Mouse (Mus musculus): ENCODE measurements at regions not wholly inside any gene's neighbourhood (a gene's known extent, or its start where the extent isn't known, plus 50 kb on each side); places are given as distances from the start of the nearest gene placed in this dataset.
A peak's percentile ranks its signal among the peaks of the same experiment; 100 is the strongest.

DNA sequence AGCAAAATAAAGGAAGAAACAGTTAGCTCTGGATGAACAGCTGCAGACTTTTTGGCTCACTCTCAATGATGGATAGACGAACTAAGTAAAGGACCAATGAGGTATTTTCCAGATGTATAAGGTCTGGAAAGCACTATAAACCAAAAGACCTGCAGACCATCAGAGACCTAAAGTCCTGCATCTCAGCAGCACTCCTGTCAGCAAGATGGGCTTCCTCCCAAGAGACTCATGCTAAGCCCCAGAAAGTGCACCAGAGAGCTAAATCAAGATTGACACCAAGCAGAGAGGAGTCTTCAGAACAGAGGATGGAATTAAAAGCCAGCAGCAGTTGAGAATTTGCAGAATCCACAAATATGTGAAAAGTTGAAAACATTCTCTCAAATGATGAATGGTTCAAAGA, 425.2 kb upstream of the Kdm8 start:
- DNase-seq (ENCODE audit: low read depth), result no peak

DNA sequence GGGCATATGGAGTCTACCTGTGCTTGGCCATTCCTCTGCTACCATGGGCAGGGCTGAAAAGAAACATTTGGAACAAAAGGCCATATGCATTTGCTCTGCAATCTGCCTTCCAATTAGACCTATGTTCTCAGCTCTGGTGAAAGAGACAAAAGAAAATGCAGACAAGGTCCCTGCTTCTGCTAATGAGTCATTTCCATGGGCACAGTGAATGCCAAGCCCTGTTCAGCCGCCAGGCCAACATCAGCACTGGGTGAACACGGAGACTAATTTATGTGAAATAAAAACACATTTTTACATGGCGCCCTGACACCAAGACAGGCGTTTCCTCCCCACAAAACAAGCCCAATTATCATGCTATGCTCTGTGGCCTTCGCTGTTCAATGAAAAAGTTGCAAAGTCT, 419.5 kb upstream of the Kdm8 start:
- no peak for DNase-seq (ENCODE audit: low read depth)

DNA sequence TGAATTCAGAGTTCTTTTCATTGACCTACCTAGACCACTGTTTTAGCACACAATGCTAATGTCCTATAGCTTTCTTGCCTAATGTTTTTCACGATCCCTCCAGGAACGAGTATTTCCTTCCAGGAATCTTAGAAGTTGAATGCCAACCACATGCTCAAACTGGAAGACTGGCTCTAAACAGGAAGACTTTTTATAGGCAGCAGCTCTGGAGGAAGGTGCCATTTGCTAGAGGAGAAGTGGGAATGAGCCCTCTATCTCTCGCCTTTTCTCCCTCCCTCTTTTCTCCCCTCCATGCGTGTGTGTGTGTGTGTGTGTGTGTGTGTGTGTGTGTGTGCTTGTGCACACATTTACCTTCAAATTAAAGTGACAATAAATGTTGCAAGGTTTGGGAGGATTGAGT, 410.7 kb upstream of the Kdm8 start:
- no peak for DNase-seq (ENCODE audit: low read depth)

DNA sequence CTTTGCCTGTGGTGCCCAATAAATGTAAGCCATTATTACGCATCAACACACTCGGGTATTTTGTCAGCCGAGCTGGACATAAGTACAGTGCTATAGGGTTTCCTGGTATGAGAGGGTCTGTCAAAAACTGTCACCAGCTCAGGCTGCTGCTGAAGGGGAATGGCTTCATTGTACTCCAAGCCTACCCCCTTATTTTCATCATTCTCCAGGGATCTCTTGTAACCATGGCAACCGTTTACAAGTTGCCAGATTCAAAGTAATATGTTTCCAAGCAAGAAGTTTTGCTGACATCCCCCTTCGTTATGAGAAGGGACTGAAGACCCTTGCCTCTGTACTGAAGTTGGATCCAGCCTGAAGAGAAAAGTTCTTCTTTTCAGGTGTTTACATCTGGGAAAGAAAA, 410.3 kb upstream of the Kdm8 start:
- DNase-seq (ENCODE audit: low read depth), result no peak

DNA sequence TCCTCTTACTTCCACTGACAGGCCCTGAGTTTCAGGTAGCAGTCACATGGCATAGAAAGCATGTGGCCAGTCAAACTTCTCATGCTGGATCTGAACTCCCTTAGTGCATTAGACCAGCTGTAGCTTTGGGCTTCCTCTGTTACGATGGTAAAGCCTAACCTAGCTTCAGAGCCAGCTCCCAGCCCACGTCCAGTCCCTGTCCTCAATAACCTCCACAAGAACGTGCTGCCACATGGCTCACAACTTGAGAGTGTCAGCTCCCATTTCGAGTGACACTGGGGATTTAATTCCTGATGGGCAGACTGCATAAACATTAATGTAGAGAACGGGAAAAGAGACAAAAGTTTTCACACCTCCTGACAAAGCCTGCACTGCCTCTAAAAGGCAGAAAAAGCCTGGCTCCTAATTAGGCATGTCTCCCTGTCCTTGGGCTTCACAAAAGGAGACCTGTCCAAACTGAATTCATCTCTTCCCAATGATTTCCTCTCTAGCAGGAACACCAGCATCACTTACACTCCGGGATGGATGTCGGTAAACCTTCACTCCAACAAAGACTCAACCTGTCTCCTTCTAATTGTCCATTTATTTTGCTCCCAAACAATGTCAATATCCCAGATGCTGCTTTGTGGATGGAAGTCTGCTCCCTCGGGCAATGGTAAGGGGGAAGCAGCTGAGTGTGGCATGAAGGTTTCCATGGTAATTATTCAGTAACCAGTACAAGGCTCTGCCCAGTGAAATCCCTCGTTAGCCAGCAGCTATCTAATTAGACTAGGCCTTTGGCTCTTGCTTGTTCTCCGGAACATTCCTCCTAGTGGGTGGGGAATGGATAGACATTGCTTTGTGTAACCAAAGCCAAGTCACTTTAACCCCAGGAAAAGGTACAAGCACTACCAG, 408.1 kb upstream of the Kdm8 start:
- DNase-seq (ENCODE audit: low read depth), result no peak

DNA sequence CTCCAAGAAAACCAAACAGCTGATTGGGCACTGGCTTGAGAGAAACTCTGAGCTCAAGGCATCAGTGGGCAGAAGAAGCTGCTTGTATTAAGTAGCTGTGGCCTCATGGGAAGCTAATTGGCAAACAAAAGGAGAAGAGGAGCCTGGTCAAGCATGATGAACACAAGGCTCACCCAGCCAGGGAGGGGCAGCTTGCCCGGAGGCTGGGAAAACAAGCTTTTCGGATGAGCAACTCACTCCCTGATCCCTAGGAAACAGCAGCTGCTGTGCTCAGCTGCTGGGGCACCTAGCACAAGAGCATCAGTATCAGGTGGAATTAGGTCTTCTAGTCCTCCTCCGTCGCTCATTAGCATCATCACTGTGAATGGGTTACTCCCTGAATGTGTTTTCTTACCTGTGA, 405.6 kb upstream of the Kdm8 start:
- no peak for DNase-seq (ENCODE audit: low read depth)

DNA sequence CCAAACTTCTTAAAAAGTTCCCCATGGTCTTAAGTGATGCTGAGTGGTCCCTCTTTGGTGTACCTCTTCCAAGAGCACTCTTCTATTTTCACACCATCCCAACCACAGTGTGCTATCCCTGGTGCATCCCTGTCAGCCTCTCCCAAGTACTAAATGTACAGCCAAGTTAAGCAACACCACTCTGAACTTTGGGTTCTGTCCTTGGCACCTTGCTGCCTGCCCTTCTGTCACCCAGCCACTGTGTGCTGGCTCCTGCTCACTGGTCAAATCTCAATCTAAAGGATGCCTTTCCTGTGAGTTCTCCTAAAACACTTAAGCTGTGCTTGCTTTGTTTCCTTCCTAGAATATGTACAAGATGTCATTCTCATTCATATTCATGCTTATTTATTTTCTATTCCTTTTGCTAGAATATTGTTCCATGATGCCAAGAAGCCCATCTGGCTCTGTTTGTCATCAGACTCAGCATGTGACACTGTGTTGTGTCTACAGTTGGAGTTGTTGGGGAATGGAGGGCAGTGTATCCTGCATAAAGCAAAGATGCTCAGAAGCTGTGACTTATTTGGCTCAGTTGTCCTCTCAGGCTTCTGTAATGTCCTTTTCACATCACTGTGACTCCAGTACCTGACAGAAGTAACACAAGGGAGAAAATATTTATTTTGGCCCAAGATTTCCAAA, 388.4 kb upstream of the Kdm8 start:
- DNase-seq (ENCODE audit: low read depth), result no peak

DNA sequence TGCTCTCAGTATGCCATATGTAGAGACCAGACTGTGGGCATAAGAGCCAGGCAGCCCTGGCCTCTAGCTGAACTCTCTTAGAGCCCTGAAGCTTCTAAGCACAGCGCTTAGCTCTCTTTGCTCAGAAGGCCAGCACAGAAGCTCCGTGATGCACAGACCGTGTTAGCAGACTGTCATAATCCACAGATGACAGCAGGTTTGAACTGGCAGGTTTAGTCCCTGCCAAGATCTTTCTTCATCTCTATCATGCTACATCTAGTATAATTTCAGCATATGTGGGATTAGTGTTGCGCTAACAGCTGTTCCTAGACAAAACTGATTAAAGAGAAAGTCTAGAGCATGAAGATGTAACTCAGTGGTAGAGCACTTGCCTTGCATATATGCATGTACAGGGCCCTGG, 342.0 kb upstream of the Kdm8 start:
- no peak for DNase-seq (ENCODE audit: low read depth)

DNA sequence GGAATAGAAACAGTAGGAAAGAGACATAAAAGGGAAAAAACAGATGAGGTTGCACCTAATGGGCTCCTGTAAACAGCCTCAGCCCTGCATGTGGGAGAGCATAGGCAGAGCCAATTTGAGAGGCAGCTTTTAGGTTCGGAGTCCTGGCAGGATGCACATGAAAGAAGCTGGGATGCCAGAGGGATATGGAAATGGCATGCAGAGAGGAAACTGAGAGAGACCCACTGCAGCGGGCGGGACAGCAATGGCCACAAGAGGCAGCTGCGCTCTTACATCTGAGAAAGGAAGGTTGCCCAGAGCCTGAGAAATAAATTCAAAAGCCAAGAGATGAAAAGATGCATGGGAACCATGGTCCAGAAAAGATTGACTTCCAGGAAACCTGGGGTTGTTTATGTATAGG, 340.5 kb upstream of the Kdm8 start:
- DNase-seq (ENCODE audit: low read depth), result no peak

DNA sequence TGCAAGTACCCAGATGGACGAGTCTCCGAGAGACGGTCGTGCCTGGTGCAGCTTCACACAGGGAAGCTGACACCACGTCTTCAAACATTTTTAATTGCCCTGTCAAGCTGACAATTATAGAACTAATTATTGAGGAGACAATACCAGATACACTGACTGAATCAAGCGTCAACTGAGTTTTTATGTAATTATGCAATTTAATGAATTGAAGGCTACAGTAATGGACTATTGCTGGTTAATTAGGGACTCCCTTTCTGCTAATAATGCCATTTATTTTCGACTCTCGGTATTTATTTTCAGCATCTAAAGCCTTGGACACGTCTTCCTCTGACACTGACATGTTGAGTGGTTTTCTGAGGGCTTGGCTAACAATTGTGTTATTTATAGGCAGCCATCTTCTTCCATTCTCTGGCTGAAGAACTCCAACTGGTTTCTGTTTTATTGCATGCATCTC, 331.6 kb upstream of the Kdm8 start:
- no peak for DNase-seq (ENCODE audit: low read depth)

DNA sequence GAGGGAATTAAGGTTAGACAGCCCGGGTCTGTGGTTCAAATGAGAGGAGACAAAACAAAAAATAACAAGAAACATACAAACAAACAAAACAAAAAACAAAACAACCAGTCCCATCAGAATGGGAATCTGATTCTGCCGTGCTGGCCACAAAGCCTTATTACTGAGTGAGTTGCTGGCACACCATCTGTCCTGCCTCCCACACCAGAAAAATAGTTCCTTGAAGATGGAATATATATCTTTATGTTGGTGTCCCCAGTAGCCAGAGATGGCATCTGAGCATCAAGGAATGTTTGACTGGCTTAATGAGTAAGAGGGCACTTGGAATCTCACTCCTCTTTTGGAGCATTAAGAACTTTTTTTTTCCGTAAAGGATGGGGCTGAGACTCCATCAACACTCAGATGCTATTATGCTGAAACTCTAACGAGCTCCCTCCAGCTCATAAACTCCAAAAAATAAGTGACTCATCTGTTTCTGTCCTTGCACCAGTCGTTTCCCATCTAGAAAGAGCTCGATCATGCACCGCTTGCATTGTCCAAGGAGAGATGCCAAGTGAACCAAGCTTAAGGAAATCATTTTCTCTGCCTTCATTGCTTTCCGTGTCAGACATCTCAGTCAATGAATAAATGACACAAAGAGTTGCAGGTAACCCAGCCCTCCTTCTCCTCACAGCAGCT, 329.0 kb upstream of the Kdm8 start:
- no peak for DNase-seq (ENCODE audit: low read depth)

DNA sequence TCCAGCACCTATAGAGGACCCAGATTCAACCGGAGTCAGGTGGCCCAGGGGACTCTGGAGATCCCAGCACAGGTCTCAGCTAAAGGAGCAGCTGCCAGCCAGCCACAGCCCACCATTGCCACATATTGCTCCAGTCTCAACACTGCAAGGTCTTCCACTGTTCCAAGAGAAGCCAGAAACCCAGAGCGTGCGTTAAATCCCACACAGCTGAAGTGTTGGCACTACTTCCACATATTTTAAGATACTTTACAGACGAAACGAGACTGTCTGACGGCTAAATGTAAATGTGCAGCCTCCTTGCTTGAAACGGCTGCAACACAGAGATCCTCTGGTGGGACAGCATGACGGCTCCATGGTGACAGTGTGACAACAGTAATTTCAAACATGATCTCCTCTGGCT, 327.3 kb upstream of the Kdm8 start:
- DNase-seq (ENCODE audit: low read depth), result no peak

DNA sequence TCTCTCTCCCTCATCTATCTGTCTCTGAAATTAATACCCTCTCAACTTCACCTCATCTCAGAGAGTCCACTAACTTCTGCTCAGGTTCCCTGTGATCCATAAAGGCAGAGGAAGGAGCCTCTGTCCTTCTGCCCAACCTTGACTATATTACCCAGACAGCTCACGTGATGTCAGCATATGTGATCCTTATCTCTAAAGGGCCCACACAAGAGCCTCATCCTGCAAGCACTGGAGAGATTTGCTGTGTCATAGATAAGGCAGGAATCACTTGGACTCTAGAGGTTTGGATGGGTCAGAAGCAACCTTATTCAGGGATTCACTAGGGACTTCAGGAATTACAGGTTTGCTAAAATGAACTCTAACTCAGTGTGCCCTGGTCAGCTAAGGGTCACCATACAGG, 315.3 kb upstream of the Kdm8 start:
- DNase-seq (ENCODE audit: low read depth), result no peak

DNA sequence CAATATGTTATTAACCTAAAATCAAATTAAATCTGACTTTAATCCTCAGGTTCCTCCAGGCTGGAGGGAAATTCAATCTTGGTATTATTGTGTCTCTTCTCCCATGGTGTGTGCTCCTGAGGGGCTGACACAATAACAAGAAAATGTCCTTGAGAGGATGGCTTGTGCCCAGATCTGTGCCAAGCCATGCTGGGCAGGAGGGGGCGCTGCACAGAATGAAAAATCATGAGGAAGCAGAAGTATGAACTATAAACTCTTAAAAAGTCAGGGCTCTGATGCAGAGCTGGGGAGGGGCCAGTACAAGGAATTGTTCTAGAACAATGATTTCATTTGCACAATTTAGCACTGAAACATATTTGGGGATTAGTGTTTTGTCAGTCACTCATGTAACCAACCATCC, 312.5 kb upstream of the Kdm8 start:
- no peak for DNase-seq (ENCODE audit: low read depth)

DNA sequence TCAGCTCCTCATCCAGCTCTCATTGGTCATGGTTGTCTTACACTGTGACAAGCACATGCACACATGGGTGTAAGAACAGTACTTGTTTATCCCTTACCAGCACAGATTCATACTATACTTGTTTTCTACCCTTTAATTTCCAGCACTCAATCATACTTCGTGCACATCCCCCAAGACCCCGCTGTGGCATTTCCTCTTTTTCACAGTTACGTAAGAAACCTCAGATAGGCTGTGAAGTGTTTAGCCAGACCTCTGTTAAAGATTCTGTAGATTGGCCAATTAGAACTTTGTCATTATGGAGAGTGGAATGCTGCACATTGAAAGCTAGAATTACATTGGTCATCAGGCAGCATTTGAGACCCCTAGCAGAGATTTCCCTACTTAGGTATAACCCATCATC, 305.9 kb upstream of the Kdm8 start:
- DNase-seq (ENCODE audit: low read depth), result peak; percentile 12

DNA sequence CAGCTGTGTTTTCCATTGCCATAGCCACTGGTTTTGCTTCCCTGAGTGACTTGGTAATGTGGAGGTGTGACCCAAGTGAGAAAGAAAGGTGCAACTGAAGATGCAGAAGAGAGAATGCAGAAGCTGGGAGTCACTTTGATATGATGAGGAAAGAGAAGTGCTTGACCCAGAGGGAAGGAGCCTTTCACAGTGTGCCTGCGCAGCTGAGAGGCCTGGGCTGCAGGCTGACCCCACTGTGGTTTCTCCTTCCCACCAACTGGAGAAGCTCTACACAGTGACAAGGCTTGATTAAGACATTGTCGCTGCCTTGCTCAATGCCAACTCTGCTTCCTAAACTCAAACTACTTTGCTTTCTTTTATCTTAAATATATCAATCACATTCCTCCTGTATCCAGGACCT, 305.3 kb upstream of the Kdm8 start:
- DNase-seq (ENCODE audit: low read depth), result no peak

DNA sequence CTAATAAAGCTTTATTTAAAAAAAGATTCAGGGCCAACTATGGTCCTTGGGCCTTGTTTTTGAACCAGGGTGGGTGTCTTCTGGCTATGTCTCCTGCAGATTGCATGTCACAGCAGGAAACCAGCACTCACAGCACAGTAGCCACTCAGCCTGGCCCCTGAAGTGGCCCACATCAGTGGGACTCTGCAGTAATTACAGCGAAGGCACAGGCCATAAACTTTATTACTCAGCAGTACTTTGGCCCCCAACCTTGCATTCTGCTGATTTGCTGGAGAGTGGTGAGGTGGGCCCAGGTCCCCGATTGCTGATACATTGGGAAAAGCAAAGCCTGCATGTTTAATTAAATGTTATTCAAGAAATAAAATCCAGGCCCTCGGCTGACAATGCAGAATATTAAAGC, 303.6 kb upstream of the Kdm8 start:
- DNase-seq (ENCODE audit: low read depth), result no peak

DNA sequence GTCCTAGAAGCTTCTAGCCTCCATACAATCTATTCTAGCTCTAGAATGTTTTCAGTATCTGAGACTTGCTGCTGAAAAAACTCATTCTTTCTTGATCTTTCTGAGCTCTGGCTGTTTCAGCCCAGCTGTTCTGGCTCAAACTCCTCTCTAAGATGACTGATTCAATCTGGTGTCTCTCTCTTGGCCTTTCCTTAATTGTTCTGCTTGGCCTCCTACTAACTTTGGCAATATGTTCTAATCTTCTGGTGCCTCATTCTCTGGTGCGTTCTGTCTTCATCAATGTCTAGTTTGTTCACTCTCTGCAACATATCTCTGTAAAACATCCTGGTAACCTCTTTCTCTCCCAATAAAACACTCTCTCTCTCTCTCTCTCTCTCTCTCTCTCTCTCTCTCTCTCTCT, 302.6 kb upstream of the Kdm8 start:
- DNase-seq (ENCODE audit: low read depth), result no peak

DNA sequence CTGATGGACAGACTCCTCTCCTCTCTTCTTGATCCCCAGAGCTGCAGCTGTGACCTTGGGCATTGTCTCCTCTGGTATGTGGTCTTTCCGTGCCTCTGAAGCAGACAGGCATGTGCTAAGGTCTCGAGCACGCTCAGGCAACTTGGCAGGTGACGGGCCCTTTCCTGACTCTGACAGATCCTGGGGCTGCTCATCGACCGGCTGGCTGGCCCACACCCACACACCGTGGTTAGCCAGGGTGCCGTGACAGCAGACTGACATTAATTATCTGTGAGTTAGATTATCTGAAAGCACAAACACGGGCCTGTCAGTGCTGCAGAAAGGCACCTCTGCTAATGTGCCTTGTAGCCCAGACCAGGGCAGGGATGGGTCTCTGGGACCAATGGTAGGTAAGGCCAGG, 298.5 kb upstream of the Kdm8 start:
- no peak for DNase-seq (ENCODE audit: low read depth)

DNA sequence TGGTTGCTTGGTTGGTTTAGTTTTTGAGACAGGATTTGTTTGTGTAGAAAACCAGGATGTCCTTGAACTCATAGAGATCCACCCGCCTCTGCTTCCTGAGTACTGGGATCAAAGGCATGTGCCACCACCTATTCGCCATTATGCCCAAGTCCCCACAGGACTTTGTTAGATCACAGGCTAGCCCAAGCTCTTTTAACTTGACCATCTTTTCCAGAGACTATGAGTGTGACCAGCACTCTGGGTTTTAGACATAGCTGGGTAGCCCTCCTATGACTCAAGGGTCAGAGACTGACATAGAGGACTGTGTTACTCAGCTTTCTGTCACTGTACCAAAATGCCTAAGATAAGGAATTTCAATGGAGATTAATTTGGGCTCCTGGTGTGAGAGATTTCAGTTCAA, 295.3 kb upstream of the Kdm8 start:
- DNase-seq (ENCODE audit: low read depth), result no peak

DNA sequence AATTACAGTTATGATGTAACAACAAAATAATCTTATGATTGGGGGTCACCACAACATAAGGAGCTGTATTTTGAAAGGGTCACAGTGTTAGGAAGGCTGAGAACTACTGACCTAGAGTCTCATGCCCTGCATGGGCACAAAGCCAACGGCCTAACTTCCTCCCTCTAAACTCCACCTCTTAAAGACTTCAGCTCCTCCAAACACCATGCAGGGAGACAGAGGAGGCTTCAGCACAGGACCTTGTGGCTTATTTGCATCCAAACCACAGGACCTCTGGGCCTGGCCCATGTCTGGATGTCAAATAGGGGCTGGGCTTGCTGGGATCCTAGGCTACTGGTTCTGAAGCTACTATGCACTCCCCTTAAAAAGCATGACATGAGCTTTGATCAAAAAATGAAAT, 294.7 kb upstream of the Kdm8 start:
- peak; percentile 8 for DNase-seq (ENCODE audit: low read depth)

DNA sequence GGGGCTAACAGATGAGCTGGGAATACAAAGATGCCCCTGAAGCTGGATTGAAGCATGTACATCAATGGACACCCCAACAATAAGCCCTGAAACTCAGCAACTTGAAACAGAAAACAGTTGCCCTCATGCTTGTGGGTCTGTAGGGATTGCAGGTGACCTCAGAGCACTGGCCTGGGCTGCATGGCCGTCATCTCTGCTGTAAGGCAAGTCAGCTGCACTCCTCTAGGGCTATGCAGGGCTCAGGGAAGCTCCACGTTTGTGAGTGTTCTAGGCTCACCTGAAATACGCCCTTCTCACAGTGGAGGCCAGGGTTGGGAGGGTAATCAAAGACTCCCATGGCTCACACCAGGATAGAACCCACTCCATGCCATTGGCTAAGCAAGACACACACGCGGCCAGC, 292.2 kb upstream of the Kdm8 start:
- DNase-seq (ENCODE audit: low read depth), result no peak

DNA sequence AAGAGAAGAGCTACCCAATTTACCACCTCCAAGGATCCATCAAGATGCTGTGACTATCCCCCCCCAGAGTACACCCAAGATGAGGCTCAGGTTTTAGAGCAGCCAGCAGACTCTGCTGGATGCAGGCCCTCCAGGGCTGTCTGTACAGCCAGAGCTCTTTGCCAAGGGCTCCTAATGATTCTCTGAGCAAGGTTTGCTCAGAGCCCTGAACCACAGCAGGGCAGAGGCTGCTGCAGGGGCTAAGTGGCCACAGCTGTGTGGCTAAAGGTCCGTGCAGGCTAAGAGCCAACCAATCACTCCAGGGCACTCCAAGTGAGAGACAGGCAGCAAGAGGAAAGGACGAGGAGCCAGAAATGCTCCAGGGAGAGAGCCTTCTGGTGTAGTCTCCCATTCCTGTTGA, 289.2 kb upstream of the Kdm8 start:
- no peak for DNase-seq (ENCODE audit: low read depth)
